Comparison of ENCODE assay signal across 14 mouse cellular contexts in the genomic region with DNA sequence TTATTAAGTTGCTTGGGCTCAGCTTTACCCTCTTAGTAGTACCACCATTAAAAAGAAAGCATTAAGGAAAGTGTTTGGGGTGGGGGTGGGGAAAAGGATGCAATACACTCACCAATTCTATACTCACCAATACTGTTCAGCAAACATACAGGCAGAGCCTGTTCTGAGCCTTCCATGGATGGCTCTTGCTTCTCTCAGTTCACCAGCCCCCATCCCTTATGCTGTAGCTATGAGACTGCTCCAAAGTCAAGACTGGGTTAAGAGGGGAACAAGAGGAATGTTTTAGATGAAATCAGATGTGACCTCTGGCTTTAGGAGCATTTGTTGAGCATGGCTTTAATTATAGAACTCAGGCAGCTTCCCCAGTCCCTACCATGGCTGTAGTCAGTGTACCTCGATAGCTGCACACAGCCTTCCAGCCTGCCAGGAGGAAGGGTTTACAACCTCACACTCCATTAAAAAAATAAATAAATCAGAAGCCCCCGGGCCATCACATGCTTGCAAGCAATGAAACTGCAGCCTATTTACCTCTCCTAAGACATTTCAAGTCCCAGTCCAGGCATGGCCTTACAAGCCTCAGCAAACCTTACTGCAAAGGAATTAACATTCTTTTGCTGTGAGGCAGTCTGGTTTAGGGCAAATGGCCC.
DNase-seq lines count a peak whose midpoint lies in the region; ATAC-seq and TF ChIP-seq lines count a peak whose summit lies in the region.
"Had no signal": no experiment of that assay in that cellular context is flagged by ENCODE, and none has a peak within 500 bp of the region (broad histone marks: within the 10 kb centered on the region; RNA-seq: fewer than 3 reads in every experiment).

No protein-coding gene starts in this region.

- no peak overlapping the region for H3K4me2 ChIP-seq in forebrain, embryonic 15.5 days (replicated peaks)

- TF ChIP-seq CTCF in gastrocnemius, adult 2 months (IDR thresholded peaks at IDR 0.05), result no peak

- H3K27me3 ChIP-seq in limb, embryonic 10.5 days (ENCODE audit: low read depth, poor library complexity, severe bottlenecking), result no peaks in the 10 kb centered on the region
- no peaks in the 10 kb centered on the region for H3K27me3 ChIP-seq in forebrain, embryonic 15.5 days

- H3K9me3 ChIP-seq in limb, embryonic 10.5 days (replicated peaks), result no peaks in the 10 kb centered on the region
- H3K9me3 ChIP-seq in forebrain, embryonic 15.5 days, result no peaks in the 10 kb centered on the region

- no peak for ATAC-seq in forebrain, embryonic 15.5 days (replicated peaks)
- no peak for ATAC-seq in frontal cortex, adult (ENCODE audit: low TSS enrichment)
- ATAC-seq: forebrain, embryonic 14.5 days; inflammation-experienced regulatory T-cells, adult 6 months; liver, postnatal 0 days had no signal

- H3K4me3 ChIP-seq in gastrocnemius, adult 2 months, result no peak overlapping the region
- H3K4me3 ChIP-seq in limb, embryonic 10.5 days, result no peak overlapping the region
- H3K4me3 ChIP-seq in forebrain, embryonic 15.5 days, result no peak overlapping the region

- intact Hi-C loops in gastrocnemius, adult 2 months (cut with DNase I), result no loop called here
- intact Hi-C loops in gastrocnemius, postnatal 36 days (cut with DNase I), result no loop called here

- 0% methylated on average over 2 of the region's 2 CpGs for WGBS in limb, embryonic 10.5 days
- WGBS in forebrain, embryonic 15.5 days, result 69% methylated on average over 2 of the region's 2 CpGs

- no peaks in the 10 kb centered on the region for H3K36me3 ChIP-seq in limb, embryonic 10.5 days
- H3K36me3 ChIP-seq in forebrain, embryonic 15.5 days, result no peaks in the 10 kb centered on the region

- H3K9ac ChIP-seq in forebrain, embryonic 15.5 days (replicated peaks), result no peak overlapping the region
- H3K9ac ChIP-seq: liver, postnatal 0 days had no signal

- DNase-seq in gastrocnemius, adult 2 months, result peak; percentile 26
- no peak for DNase-seq in gastrocnemius, postnatal 36 days
- peak; percentile 3 for DNase-seq in urinary bladder, postnatal 14 days (ENCODE audit: low spot score)
- DNase-seq in urinary bladder, adult 18-20 months (ENCODE audit: low spot score in 2 of 2), result no peak
- peak; percentile 88 for DNase-seq in limb, embryonic 10.5 days (ENCODE audit: low spot score)
- peak; percentile 37 for DNase-seq in yolk sac, embryonic 10.5 days (ENCODE audit: low spot score)
- DNase-seq: adrenal gland, postnatal 10 days; cerebellum, postnatal 25 days; heart, adult 18-20 months; liver, postnatal 0 days had no signal

- peaks cover 49% of the 10 kb centered on the region for H3K4me1 ChIP-seq in limb, embryonic 10.5 days
- peaks cover 3% of the 10 kb centered on the region; the same call in 1 of the 2 replicates for H3K4me1 ChIP-seq in forebrain, embryonic 15.5 days

- H3K27ac ChIP-seq in gastrocnemius, adult 2 months, result 0 out of 2 replicates have a peak overlapping the region, but pooled peaks have one; percentile 16
- H3K27ac ChIP-seq in limb, embryonic 10.5 days, result peak overlapping the region; percentile 81
- no peak overlapping the region for H3K27ac ChIP-seq in forebrain, embryonic 15.5 days (replicated peaks)

Comparison
In these comparisons a context has a peak if more than half of its experiments do, and no peak if none do; other contexts are left out.
1. DNase-seq: peak in gastrocnemius, adult 2 months (single experiment), urinary bladder, postnatal 14 days (single experiment), limb, embryonic 10.5 days (single experiment) and yolk sac, embryonic 10.5 days (single experiment); none in gastrocnemius, postnatal 36 days (0 of 2) and urinary bladder, adult 18-20 months (0 of 2).